Mouse (Mus musculus) forebrain, embryonic 13.5 days (tissue): ENCODE measurements around the gene Ncaph2. TPM values are rescaled to one million over a fixed set of nuclear protein-coding genes. Genes with fewer than 3 reads are reported as not detected.

Source experiments
- ATAC-seq: fragments of 200-750 bp; cut with Nextera tagmentation; 2 replicates; pipeline ENCODE4 v1.8.0; 2017
- H3K27ac ChIP-seq: fragments of 300-500 bp; sonication (generic); 2 replicates; pipeline ENCODE4 v1.5.1; 2015; ENCODE audit warnings: inconsistent platforms, mild to moderate bottlenecking, moderate library complexity
- H3K27me3 ChIP-seq: fragments of 300-500 bp; sonication (generic); 2 replicates; pipeline ENCODE4 v1.6.1; 2015; ENCODE audit warnings: mild to moderate bottlenecking, inconsistent platforms
- H3K36me3 ChIP-seq: fragments of 300-500 bp; sonication (generic); 2 replicates; pipeline ENCODE4 v1.6.1; 2015; ENCODE audit warnings: mild to moderate bottlenecking, inconsistent platforms; ENCODE audit not compliant: poor library complexity, severe bottlenecking
- H3K4me1 ChIP-seq: fragments of 300-500 bp; sonication (generic); 2 replicates; pipeline ENCODE4 v1.6.1; 2015; ENCODE audit warnings: inconsistent platforms
- H3K4me2 ChIP-seq: fragments of 300-500 bp; sonication (generic); 2 replicates; pipeline ENCODE4 v1.6.1; 2015; ENCODE audit warnings: inconsistent platforms, mild to moderate bottlenecking, moderate library complexity
- H3K4me3 ChIP-seq: fragments of 300-500 bp; sonication (generic); 2 replicates; pipeline ENCODE4 v1.5.1; 2015; ENCODE audit warnings: mild to moderate bottlenecking, inconsistent platforms
- H3K9ac ChIP-seq: fragments of 300-500 bp; sonication (generic); 2 replicates; pipeline ENCODE4 v1.6.1; 2015; ENCODE audit warnings: mild to moderate bottlenecking, inconsistent platforms
- H3K9me3 ChIP-seq: fragments of 300-500 bp; sonication (generic); replicated peaks from 2 replicates; pipeline ENCODE4 v1.6.1; 2016; ENCODE audit warnings: inconsistent platforms
- WGBS: fragments of 180-500 bp; shearing (Covaris S2); methylation state at CpG from one replicate; pipeline ENCODE4 v1.1.7; 2015; 5-methylcytosine and 5-hydroxymethylcytosine counted together
- microRNA-seq: library from miRNA; unstranded; fragments of <30 nt; microRNA quantifications from one replicate; pipeline ENCODE4, GENCODE M21; 2016
- polyA plus RNA-seq: library from polyadenylated mRNA; unstranded; fragments of >200 nt; fragmentation: Nextera tagmentation; extraction: Ambion mirVana; gene quantifications from 2 replicates; pipeline ENCODE4 v1.2.1, GENCODE M21; 2015

Gene Ncaph2
- polyA plus RNA-seq, 1 experiment from 2014 or later: 156 TPM

DNA sequence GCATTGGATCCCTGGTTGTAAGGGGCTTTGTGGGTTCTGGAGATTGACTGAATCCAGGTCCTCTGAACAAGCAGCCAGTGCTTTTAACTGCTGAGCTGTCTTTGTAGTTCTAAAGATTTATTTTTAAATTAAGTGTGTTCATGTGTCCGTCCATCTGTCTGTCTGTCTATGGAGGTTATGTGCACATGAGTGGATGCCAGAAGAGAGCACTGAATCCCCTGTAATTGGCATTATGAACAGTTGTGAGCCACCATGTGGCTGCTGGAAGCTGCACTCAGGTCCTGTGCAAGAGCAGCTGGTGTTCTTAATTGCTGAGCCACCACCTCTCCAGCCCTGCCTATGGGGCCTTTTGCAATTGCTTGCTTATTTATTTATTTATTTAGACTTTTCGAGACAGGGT, 42.6 kb downstream of the Ncaph2 start:
- ATAC-seq: no peak
- no peaks in the 10 kb centered on the region for H3K9me3 ChIP-seq
- no peaks in the 10 kb centered on the region for H3K36me3 ChIP-seq
- 54% methylated on average over 2 of the region's 2 CpGs for WGBS
- H3K4me1 ChIP-seq: no peaks in the 10 kb centered on the region
- no peak overlapping the region for H3K4me3 ChIP-seq
- no peak overlapping the region for H3K27ac ChIP-seq
- H3K27me3 ChIP-seq: no peaks in the 10 kb centered on the region
- no peak overlapping the region for H3K9ac ChIP-seq
- H3K4me2 ChIP-seq: no peak overlapping the region

- no peaks in the 10 kb centered on the region for H3K4me1 ChIP-seq
- H3K27ac ChIP-seq: no peak overlapping the region
- WGBS: 53% methylated on average over 1 of the region's 1 CpGs
- no peak overlapping the region for H3K4me2 ChIP-seq
- ATAC-seq: no peak
- H3K36me3 ChIP-seq: no peaks in the 10 kb centered on the region
- H3K9me3 ChIP-seq: no peaks in the 10 kb centered on the region
- no peak overlapping the region for H3K9ac ChIP-seq
- H3K27me3 ChIP-seq: no peaks in the 10 kb centered on the region
- H3K4me3 ChIP-seq: no peak overlapping the region
These were observed 44.2 kb downstream of the Ncaph2 start for GRCm38 (mm10) chr15:89399716-89400115.

DNA sequence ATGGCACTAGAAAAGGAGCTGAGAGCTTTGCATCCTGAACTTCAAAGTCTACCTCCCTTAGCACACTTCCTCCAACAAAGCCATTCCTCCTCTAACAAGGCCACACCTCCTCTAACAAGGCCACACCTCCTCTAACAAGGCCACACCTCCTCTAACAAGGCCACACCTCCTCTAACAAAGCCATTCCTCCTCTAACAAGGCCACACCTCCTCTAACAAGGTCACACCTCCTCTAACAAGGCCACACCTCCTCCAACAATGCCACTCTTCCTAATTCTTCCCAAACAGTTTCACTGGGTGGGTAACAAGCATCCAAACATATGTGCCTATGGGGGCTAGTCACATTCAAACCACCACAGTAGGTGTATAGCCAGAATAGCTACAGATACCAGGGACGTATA, 47.0 kb downstream of the Ncaph2 start:
- WGBS: 84% methylated on average over 1 of the region's 1 CpGs

GRCm38 (mm10) chr15:89404831-89405623, 49.5 kb downstream of the Ncaph2 start:
- Histone ChIP-seq H3K4me1 (no peaks in the 10 kb centered on the region), H3K27ac (no peak overlapping the region), H3K9me3 (peaks cover 8% of the 10 kb centered on the region; the same call in 1 of the 2 replicates), H3K36me3 (no peaks in the 10 kb centered on the region), H3K4me2 (no peak overlapping the region), H3K27me3 (no peaks in the 10 kb centered on the region), H3K4me3 (no peak overlapping the region), H3K9ac (no peak overlapping the region)
- 82% methylated on average over 10 of the region's 10 CpGs for WGBS
- no peak for ATAC-seq

More for the DNA sequence above, 47.0 kb downstream of the Ncaph2 start:
- H3K4me3 ChIP-seq: no peak overlapping the region
- no peaks in the 10 kb centered on the region for H3K36me3 ChIP-seq
- H3K27me3 ChIP-seq: no peaks in the 10 kb centered on the region
- H3K4me2 ChIP-seq: no peak overlapping the region
- no peak for ATAC-seq
- H3K9me3 ChIP-seq: no peaks in the 10 kb centered on the region; the same call in 1 of the 2 replicates
- no peak overlapping the region for H3K27ac ChIP-seq
- H3K4me1 ChIP-seq: no peaks in the 10 kb centered on the region
- no peak overlapping the region for H3K9ac ChIP-seq

DNA sequence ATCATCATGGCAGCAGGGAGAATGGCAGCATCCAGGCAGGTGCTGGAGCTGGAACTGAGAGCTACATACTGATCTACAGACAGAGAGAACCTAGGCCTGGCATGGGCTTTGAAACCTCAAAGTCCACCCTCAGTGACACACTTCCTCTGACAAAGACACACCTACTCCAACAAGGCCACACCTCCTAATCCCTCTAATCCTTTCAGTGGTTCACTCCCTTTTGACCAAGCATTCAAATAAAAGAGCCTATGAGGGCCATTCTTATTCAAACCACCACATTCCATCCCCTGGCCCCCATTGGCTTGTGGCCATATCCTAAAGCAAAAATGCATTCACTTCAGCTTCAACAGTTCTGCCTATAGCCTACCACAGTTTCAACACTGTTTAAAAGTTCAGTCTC, 51.2 kb downstream of the Ncaph2 start:
- Histone ChIP-seq H3K27ac (no peak overlapping the region), H3K9me3 (peaks cover 8% of the 10 kb centered on the region; the same call in 1 of the 2 replicates), H3K27me3 (no peaks in the 10 kb centered on the region), H3K9ac (no peak overlapping the region), H3K36me3 (no peaks in the 10 kb centered on the region), H3K4me3 (no peak overlapping the region), H3K4me1 (no peaks in the 10 kb centered on the region), H3K4me2 (no peak overlapping the region)
- no peak for ATAC-seq

- Histone ChIP-seq H3K27ac (no peak within 1 kb of the TSS), H3K9ac (no peak within 1 kb of the TSS), H3K27me3 (no peaks in the 10 kb centered on the region), H3K4me1 (no peaks in the 10 kb centered on the region), H3K4me3 (no peak within 1 kb of the TSS), H3K4me2 (no peak within 1 kb of the TSS), H3K9me3 (peaks cover 8% of the 10 kb centered on the region; the same call in 1 of the 2 replicates), H3K36me3 (no peaks in the 10 kb centered on the region)
- ATAC-seq: no peak
- WGBS: 87% methylated on average over 24 of the region's 24 CpGs
These were observed 54.6 kb downstream of the Ncaph2 start, which contains the start of gene Syce3 for GRCm38 (mm10) chr15:89410118-89410517. TSS of gene Syce3 (minus strand) at chr15:89410503.

- H3K9me3 ChIP-seq: no peaks in the 10 kb centered on the region
- H3K9ac ChIP-seq: no peak overlapping the region
- no peak for ATAC-seq
- H3K27me3 ChIP-seq: no peaks in the 10 kb centered on the region
- WGBS: 93% methylated on average over 8 of the region's 8 CpGs
- no peaks in the 10 kb centered on the region for H3K4me1 ChIP-seq
- H3K36me3 ChIP-seq: peaks cover 41% of the 10 kb centered on the region
- H3K27ac ChIP-seq: no peak overlapping the region
- no peak overlapping the region for H3K4me3 ChIP-seq
- no peak overlapping the region for H3K4me2 ChIP-seq
These were observed 59.8 kb downstream of the Ncaph2 start for GRCm38 (mm10) chr15:89415282-89415681.

DNA sequence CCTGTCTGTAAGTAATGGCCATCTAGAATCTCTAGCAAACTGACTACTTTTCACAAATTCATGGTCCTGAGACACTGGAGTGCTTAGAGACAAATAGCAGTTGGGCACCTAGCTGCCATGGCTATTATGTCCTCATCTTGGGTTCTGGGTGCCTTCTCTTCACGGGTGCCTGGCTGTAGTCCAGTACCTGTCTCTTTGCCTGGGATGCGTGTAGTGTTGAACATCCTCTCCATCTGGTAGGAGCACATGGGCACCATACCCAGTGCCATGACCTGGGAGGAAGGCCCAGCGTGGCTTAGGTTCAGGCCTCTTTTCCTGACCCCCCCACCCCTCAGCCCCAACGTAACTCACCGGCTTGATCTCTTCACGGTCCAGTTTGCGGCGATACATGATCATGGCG, 66.4 kb downstream of the Ncaph2 start:
- Histone ChIP-seq H3K27ac (no peak overlapping the region), H3K36me3 (peaks cover 77% of the 10 kb centered on the region), H3K4me1 (0 out of 2 replicates have a peak, but pooled peaks cover 3% of the 10 kb centered on the region), H3K27me3 (no peaks in the 10 kb centered on the region), H3K4me3 (no peak overlapping the region), H3K4me2 (no peak overlapping the region), H3K9me3 (no peaks in the 10 kb centered on the region), H3K9ac (no peak overlapping the region)
- no peak for ATAC-seq
- WGBS: 95% methylated on average over 9 of the region's 9 CpGs

Small RNAs within 50 kb of the gene (microRNA-seq; reads per million reads assigned to microRNA genes)
- 1.1 reads per million for gene Mir6959

Other genes with a start within 250 kb of the Ncaph2 start
- gene Tubgcp6, start 232.6 kb upstream of the Ncaph2 start, polyA plus RNA-seq: 16.8 and 19.8 TPM in 2 replicates
- gene Hdac10, start 227.0 kb upstream of the Ncaph2 start, polyA plus RNA-seq: 22.3 and 25.4 TPM in 2 replicates
- gene Mapk12, start 215.0 kb upstream of the Ncaph2 start, polyA plus RNA-seq: 9.1 and 11.7 TPM in 2 replicates
- 43.0 and 45.5 TPM in 2 replicates for gene Mapk11, start 206.1 kb upstream of the Ncaph2 start, polyA plus RNA-seq
- 101 and 130 TPM in 2 replicates for gene Plxnb2, start 174.9 kb upstream of the Ncaph2 start, polyA plus RNA-seq
- gene Dennd6b, start 159.2 kb upstream of the Ncaph2 start, polyA plus RNA-seq: 40.7 and 47.7 TPM in 2 replicates
- gene Ppp6r2, start 144.2 kb upstream of the Ncaph2 start, polyA plus RNA-seq: 68.5 and 71.7 TPM in 2 replicates
- gene Sbf1, start 40.4 kb upstream of the Ncaph2 start, polyA plus RNA-seq: 66.0 and 76.1 TPM in 2 replicates
- gene Adm2, start 33.0 kb upstream of the Ncaph2 start, polyA plus RNA-seq: not detected in 2 replicates
- not detected in 2 replicates for gene Miox, start 21.3 kb upstream of the Ncaph2 start, polyA plus RNA-seq
- gene Lmf2, start 60 bp upstream of the Ncaph2 start, polyA plus RNA-seq: 34.4 and 38.6 TPM in 2 replicates
- gene Sco2, start 18.1 kb downstream of the Ncaph2 start, polyA plus RNA-seq: 4.0 and 7.4 TPM in 2 replicates
- 1.8 and 1.9 TPM in 2 replicates for gene Tymp, start 21.3 kb downstream of the Ncaph2 start, polyA plus RNA-seq
- 0.98 and 3.4 TPM in 2 replicates for gene Odf3b, start 23.6 kb downstream of the Ncaph2 start, polyA plus RNA-seq
- not detected in 2 replicates for gene Klhdc7b, start 29.2 kb downstream of the Ncaph2 start, polyA plus RNA-seq
- not detected in 2 replicates for gene Syce3, start 54.8 kb downstream of the Ncaph2 start, polyA plus RNA-seq
- gene Cpt1b, start 70.1 kb downstream of the Ncaph2 start, polyA plus RNA-seq: 0.94 and 0.97 TPM in 2 replicates
- 5.3 and 6.7 TPM in 2 replicates for gene C730034F03Rik, start 73.9 kb downstream of the Ncaph2 start, polyA plus RNA-seq
- 0.16 TPM in 1 of 2 replicates, not detected in the other for gene Gm44502, start 74.0 kb downstream of the Ncaph2 start, polyA plus RNA-seq
- 67.3 and 70.9 TPM in 2 replicates for gene Chkb, start 74.2 kb downstream of the Ncaph2 start, polyA plus RNA-seq
- 47.3 and 53.2 TPM in 2 replicates for gene Mapk8ip2, start 98.2 kb downstream of the Ncaph2 start, polyA plus RNA-seq
- 12.7 and 13.7 TPM in 2 replicates for gene Arsa, start 121.7 kb downstream of the Ncaph2 start, polyA plus RNA-seq
- 7.1 and 9.5 TPM in 2 replicates for gene Shank3, start 143.9 kb downstream of the Ncaph2 start, polyA plus RNA-seq
- gene Acr, start 212.6 kb downstream of the Ncaph2 start, polyA plus RNA-seq: 1.2 and 1.8 TPM in 2 replicates
- gene Rabl2, start 236.2 kb downstream of the Ncaph2 start, polyA plus RNA-seq: 55.1 and 56.4 TPM in 2 replicates